Mouse (Mus musculus): ENCODE measurements around the gene Dbf4.

Dbf4 gene

GRCm38 (mm10) chr5:8366771-8367613, 55.5 kb downstream of the Dbf4 start:
- DNase-seq (ENCODE audit: low spot score) = no peak

GRCm38 (mm10) chr5:8362361-8362760, 60.2 kb downstream of the Dbf4 start:
- DNase-seq (ENCODE audit: low spot score) = no peak

GRCm38 (mm10) chr5:8357677-8358076, 64.8 kb downstream of the Dbf4 start:
- no peak for DNase-seq (ENCODE audit: low spot score)

- peak; percentile 80 for DNase-seq (ENCODE audit: low spot score)
Measured at GRCm38 (mm10) chr5:8356885-8357651, 65.4 kb downstream of the Dbf4 start.

GRCm38 (mm10) chr5:8356326-8356725, 66.2 kb downstream of the Dbf4 start:
- DNase-seq (ENCODE audit: low spot score) = no peak

- DNase-seq (ENCODE audit: low spot score) = no peak
Measured at GRCm38 (mm10) chr5:8349557-8349956, 73.0 kb downstream of the Dbf4 start.

Data from lung, postnatal 25 days (tissue).